Mouse (Mus musculus) neural tube, embryonic 11.5 days (tissue): ENCODE results near the gene Fam185a. TPM values are rescaled to one million over a fixed set of nuclear protein-coding genes. Genes with fewer than 3 reads are reported as not detected.

ENCODE experiments used
- ATAC-seq: fragments of 200-750 bp; cut with Nextera tagmentation; 2 replicates; pipeline ENCODE4 v1.8.0; 2017; ENCODE audit warnings: moderate number of reproducible peaks, mild to moderate bottlenecking, moderate TSS enrichment, moderate library complexity; ENCODE audit not compliant: insufficient read depth, low FRiP score, low TSS enrichment
- DNase-seq: peaks from one replicate; pipeline ENCODE4 v3.0.0-alpha.2; 2015; ENCODE audit warnings: low spot score
- H3K27ac ChIP-seq: fragments of 300-500 bp; sonication (generic); 2 replicates; pipeline ENCODE4 v1.5.1; 2014; ENCODE audit warnings: low read depth, mild to moderate bottlenecking, low read length
- H3K27me3 ChIP-seq: fragments of 300-500 bp; sonication (generic); 2 replicates; pipeline ENCODE4 v1.6.1; 2014; ENCODE audit warnings: mild to moderate bottlenecking, low read length, mixed read lengths; ENCODE audit not compliant: control insufficient read depth, insufficient read depth
- H3K36me3 ChIP-seq: fragments of 300-500 bp; sonication (generic); 2 replicates; pipeline ENCODE4 v1.6.1; 2014; ENCODE audit warnings: mild to moderate bottlenecking, low read length, moderate library complexity, mixed read lengths; ENCODE audit not compliant: control insufficient read depth, insufficient read depth
- H3K4me1 ChIP-seq: fragments of 300-500 bp; sonication (generic); 2 replicates; pipeline ENCODE4 v1.6.1; 2014; ENCODE audit warnings: low read length, mixed read lengths; ENCODE audit not compliant: control insufficient read depth, insufficient read depth
- H3K4me2 ChIP-seq: fragments of 300-500 bp; sonication (generic); 2 replicates; pipeline ENCODE4 v1.6.1; 2014; ENCODE audit warnings: low read depth, mild to moderate bottlenecking, moderate library complexity
- H3K4me3 ChIP-seq: fragments of 300-500 bp; sonication (generic); 2 replicates; pipeline ENCODE4 v1.5.1; 2014; ENCODE audit warnings: low read depth, low read length
- H3K9ac ChIP-seq: fragments of 300-500 bp; sonication (generic); 2 replicates; pipeline ENCODE4 v1.6.1; 2014; ENCODE audit warnings: mild to moderate bottlenecking, low read length
- H3K9me3 ChIP-seq: fragments of 300-500 bp; sonication (generic); 2 replicates; pipeline ENCODE4 v1.6.1; 2016; ENCODE audit warnings: low read length; ENCODE audit not compliant: control insufficient read depth
- WGBS: fragments of 180-500 bp; shearing (Covaris S2); extraction: QIAGEN DNeasy Blood & Tissue Kit; methylation state at CpG from one replicate; pipeline ENCODE4 v1.1.7; 2014; 5-methylcytosine and 5-hydroxymethylcytosine counted together
- polyA plus RNA-seq: library from polyadenylated mRNA; unstranded; fragments of >200 nt; fragmentation: Nextera tagmentation; extraction: Ambion mirVana; gene quantifications from 2 replicates; pipeline ENCODE4 v1.2.1, GENCODE M21; 2014

Gene Fam185a
- polyA plus RNA-seq, 1 experiment from 2014 or later, result 6.6 TPM

DNA sequence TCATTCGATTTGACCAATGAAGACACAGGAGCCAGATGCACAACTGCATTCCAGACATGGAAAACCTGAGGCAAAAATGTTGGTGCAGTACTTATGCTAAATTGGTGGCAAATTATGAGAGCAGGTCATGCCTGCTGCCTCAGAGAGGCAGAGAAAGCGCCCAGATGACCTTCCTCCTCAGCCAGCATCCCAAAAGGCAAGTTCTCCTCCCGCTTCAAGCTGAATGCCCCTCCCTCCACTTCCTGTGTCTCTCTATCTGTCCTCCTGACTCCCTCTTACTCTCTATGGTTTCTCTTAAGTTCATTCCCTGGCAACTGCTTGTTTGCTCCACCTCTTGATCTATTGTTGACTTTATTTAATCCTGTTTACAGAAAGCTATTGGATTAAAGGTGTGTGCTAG lies 70.0 kb downstream of the Fam185a start:
- Histone ChIP-seq H3K4me1 (no peaks in the 10 kb centered on the region), H3K36me3 (no peaks in the 10 kb centered on the region), H3K9me3 (no peaks in the 10 kb centered on the region), H3K27ac (no peak overlapping the region), H3K4me2 (no peak overlapping the region), H3K4me3 (no peak overlapping the region), H3K9ac (no peak overlapping the region), H3K27me3 (no peaks in the 10 kb centered on the region)
- ATAC-seq (no peak), DNase-seq (no peak)
- WGBS, result 63% methylated on average over 3 of the region's 3 CpGs

DNA sequence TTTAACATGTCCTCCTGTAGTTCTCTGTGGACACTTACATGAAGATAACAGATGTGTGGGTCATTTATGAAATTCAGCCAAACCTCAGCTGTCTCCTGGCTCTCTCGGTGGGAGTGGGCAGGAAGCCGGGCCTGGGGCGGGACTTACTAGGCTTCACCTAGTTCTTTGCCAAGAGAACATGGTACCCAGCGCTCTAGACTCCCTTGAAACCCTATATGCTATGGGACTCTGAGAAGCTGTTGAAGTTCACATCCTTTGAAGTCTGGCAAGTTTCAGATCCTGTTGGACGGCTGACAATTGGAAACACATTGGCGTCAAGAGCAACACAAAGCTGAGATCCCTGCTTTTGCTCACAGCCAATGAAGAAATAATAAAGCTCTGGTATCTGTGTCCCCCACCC lies 71.6 kb downstream of the Fam185a start:
- H3K9me3 ChIP-seq, result no peaks in the 10 kb centered on the region
- no peaks in the 10 kb centered on the region for H3K36me3 ChIP-seq
- ATAC-seq, result no peak
- no peaks in the 10 kb centered on the region for H3K27me3 ChIP-seq
- no peak for DNase-seq
- H3K4me2 ChIP-seq, result no peak overlapping the region
- no peaks in the 10 kb centered on the region for H3K4me1 ChIP-seq
- WGBS, result 67% methylated on average over 6 of the region's 6 CpGs
- H3K9ac ChIP-seq, result no peak overlapping the region
- H3K4me3 ChIP-seq, result no peak overlapping the region
- no peak overlapping the region for H3K27ac ChIP-seq

DNA sequence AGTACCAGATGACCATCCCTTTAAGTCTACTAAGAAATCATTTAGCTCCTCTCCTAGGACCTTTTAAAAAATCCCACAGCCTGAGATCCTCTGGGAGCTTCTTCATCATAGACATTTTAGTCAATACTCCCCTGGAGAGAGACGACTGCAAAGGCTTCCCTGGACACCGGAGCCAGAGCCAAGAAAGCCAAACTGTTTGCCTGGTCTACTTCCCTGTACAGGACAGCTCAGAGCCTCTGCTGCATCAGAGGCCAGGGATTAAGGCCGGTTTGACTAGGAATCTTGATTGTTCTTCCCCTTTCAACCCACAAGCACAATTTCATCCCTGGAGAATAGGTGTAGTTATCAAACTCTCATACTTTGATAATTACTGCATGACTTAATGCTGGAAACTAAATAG lies 72.1 kb downstream of the Fam185a start:
- no peaks in the 10 kb centered on the region for H3K4me1 ChIP-seq
- no peaks in the 10 kb centered on the region for H3K9me3 ChIP-seq
- no peak overlapping the region for H3K4me2 ChIP-seq
- DNase-seq, result no peak
- H3K4me3 ChIP-seq, result no peak overlapping the region
- H3K36me3 ChIP-seq, result no peaks in the 10 kb centered on the region
- no peak for ATAC-seq
- no peak overlapping the region for H3K9ac ChIP-seq
- no peaks in the 10 kb centered on the region for H3K27me3 ChIP-seq
- H3K27ac ChIP-seq, result no peak overlapping the region
- 65% methylated on average over 3 of the region's 3 CpGs for WGBS

DNA sequence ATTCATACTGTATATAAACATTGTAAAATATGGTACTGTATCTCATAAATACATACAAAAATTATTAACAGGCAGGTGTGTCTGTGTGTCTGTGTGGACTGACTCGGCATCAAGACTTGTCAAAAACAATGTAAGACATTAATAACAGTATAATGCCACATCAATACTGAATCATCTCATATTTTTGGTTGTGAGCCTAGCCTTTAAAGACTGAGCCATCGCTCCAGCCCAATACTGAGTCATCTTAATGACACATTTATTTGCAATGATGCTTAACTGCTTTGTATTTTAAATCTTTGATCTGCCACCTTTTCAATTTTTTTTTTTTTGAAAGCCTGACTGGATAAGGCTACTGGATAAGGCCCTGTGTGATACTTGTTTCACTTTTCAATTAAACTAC lies 73.7 kb downstream of the Fam185a start:
- H3K4me1 ChIP-seq, result no peaks in the 10 kb centered on the region
- WGBS, result 95% methylated on average over 2 of the region's 2 CpGs
- no peaks in the 10 kb centered on the region for H3K9me3 ChIP-seq
- no peak overlapping the region for H3K27ac ChIP-seq
- H3K4me3 ChIP-seq, result no peak overlapping the region
- no peaks in the 10 kb centered on the region for H3K27me3 ChIP-seq
- no peak overlapping the region for H3K9ac ChIP-seq
- no peak for ATAC-seq
- no peak overlapping the region for H3K4me2 ChIP-seq
- DNase-seq, result no peak
- H3K36me3 ChIP-seq, result no peaks in the 10 kb centered on the region

DNA sequence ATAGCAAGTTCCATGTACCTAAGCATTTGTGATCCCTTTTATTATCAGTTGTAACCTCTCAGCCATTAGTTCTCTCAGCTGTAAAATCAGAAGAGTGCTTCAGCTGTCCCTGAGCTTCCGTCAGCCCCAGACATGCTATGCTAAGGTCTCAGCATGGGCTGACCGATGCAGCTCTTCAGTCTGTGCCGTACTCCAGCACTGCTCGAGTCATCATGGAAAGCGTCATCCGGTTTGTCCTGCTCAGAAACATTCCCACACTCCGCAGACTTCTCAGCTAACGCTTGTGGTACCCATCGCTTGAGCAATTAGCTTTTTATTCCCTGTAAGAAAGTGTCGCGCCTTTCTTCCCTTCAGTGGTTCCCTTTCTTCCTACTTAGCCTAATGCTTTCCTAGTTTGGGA lies 74.2 kb downstream of the Fam185a start:
- WGBS, result 79% methylated on average over 11 of the region's 11 CpGs
- no peaks in the 10 kb centered on the region for H3K27me3 ChIP-seq
- no peak overlapping the region for H3K4me2 ChIP-seq
- DNase-seq (no peak), ATAC-seq (no peak)
- no peaks in the 10 kb centered on the region for H3K4me1 ChIP-seq
- no peaks in the 10 kb centered on the region for H3K9me3 ChIP-seq
- no peak overlapping the region for H3K4me3 ChIP-seq
- H3K9ac ChIP-seq, result no peak overlapping the region
- H3K36me3 ChIP-seq, result no peaks in the 10 kb centered on the region
- no peak overlapping the region for H3K27ac ChIP-seq

DNA sequence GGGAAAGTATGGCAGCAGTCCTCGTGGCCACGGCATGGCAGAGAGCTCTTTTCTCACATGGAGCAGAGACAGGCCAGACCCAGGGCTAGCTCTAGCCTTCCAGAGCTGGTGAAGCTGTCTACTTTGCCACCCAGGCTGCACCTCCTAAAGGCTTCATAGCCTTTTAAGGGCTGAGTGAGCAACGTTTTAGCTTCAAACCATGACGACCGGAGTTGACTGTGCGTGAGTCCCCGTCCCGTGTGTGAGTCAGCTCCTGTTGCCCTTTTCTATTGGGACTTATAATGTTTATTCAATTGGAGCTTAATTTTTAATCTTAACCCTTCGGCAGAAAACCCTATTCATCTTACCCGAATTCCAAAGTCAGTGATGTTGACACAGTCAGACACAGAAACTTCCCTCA lies 75.4 kb downstream of the Fam185a start:
- Histone ChIP-seq H3K27me3 (no peaks in the 10 kb centered on the region), H3K36me3 (no peaks in the 10 kb centered on the region), H3K9me3 (no peaks in the 10 kb centered on the region), H3K9ac (no peak overlapping the region), H3K27ac (no peak overlapping the region), H3K4me3 (no peak overlapping the region), H3K4me1 (no peaks in the 10 kb centered on the region), H3K4me2 (no peak overlapping the region)
- DNase-seq (no peak), ATAC-seq (no peak)
- 89% methylated on average over 10 of the region's 10 CpGs for WGBS

DNA sequence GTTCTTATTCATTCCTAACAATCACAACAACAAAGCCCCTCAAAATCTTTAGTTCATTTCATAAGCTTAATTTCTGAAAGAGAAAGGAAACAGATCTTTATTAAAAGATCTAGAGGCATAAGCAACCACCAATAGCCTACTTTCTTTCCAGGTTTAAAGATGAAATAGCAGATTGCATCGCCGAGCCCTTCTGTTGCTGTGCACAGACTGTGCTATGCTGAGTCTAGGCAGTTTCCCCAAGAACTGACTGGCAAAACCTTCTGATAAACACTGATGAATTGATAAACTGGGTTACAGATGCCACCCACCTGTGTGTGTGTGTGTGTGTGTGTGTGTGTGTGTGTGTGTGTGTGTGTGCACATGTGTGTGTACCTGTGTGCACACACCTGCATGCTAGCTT lies 76.2 kb downstream of the Fam185a start:
- Histone ChIP-seq H3K9ac (no peak overlapping the region), H3K27me3 (no peaks in the 10 kb centered on the region), H3K9me3 (no peaks in the 10 kb centered on the region), H3K4me2 (no peak overlapping the region), H3K4me3 (no peak overlapping the region), H3K4me1 (no peaks in the 10 kb centered on the region), H3K36me3 (no peaks in the 10 kb centered on the region), H3K27ac (no peak overlapping the region)
- 87% methylated on average over 2 of the region's 2 CpGs for WGBS
- DNase-seq (no peak), ATAC-seq (no peak)

DNA sequence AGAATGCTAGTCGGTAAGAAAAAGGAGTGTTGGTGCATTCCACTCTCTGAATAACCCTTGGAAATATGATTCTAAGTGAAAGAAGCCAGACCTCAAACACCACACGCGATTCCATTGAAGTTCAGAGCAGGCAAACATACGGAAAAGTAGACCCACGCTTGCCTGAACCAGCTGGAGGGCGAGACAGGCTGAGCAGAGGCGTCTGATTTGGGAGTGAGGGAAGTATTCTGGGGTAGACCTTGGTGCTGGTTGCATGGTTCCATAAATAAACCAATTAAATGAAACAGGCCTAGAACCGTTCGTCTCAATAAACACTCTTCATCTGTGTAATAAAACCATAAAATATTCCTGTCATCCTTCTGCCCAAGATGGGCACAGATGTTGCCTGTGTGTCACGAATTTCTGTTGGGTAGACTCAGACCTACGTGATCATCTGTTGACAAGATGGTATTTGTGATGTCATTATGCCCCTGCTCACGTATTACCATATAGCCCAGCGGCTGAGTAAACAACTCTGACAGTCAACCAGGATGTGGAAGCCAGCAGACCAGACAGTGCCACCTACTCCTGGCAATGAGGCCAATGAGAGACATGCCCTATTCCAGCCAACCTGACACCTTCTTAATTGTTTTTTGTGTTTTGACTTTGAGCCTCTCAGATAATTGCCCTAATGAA lies 78.3 kb downstream of the Fam185a start:
- Histone ChIP-seq H3K4me1 (no peaks in the 10 kb centered on the region), H3K4me3 (no peak overlapping the region), H3K36me3 (no peaks in the 10 kb centered on the region), H3K27ac (no peak overlapping the region), H3K4me2 (no peak overlapping the region), H3K27me3 (no peaks in the 10 kb centered on the region), H3K9me3 (no peaks in the 10 kb centered on the region), H3K9ac (no peak overlapping the region)
- DNase-seq (no peak), ATAC-seq (no peak)
- WGBS, result 77% methylated on average over 13 of the region's 13 CpGs

DNA sequence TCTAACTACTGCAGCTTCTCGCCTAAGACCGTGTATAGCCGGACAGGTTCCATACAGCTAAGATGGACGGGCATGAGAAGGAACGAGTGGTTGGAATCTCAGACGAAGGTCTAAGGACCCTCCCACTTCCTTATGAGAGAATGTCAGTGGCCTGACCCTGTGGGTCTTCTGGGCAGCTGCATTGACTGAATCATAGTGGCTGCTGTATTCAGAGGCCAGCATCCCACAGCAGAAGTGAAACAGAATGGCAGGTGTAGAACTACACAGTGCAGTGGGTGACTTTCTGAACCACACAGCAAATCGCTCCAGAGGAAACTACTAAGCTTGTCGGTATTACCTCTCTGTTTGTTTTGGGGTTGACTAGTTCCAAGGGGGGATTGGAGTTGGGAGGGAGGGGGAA lies 80.4 kb downstream of the Fam185a start:
- Histone ChIP-seq H3K9ac (no peak overlapping the region), H3K27ac (no peak overlapping the region), H3K4me3 (no peak overlapping the region), H3K4me1 (no peaks in the 10 kb centered on the region), H3K36me3 (no peaks in the 10 kb centered on the region), H3K27me3 (no peaks in the 10 kb centered on the region), H3K9me3 (no peaks in the 10 kb centered on the region), H3K4me2 (no peak overlapping the region)
- ATAC-seq (no peak), DNase-seq (no peak)
- 85% methylated on average over 8 of the region's 8 CpGs for WGBS
